Mouse (Mus musculus) cerebellum, adult 11-12 months (tissue): ENCODE measurements at regions not wholly inside any gene's neighbourhood (a gene's known extent, or its start where the extent isn't known, plus 50 kb on each side); places are given as distances from the start of the nearest gene placed in this dataset.

Source experiments
- DNase-seq: peaks from one replicate; pipeline ENCODE4 v3.0.0; 2022

DNA sequence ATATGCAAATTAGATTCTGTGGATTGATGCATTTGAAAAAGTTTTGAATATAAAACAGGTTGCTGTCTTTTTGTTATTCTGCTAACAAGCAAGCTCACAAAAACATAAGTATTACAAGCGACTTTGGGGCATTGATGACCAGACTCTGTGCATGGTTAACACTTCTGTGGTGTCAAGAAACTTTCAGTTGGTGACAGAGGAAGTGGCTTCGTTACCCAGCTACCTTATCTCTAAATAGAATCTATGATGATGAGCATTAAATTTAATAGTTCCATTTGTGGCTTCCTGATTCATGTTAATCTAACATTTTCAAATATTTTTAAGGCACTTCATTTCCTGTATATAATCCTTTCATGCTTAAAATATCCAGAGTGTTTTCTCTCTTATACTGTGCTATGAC is 100.8 kb downstream of the Tm2d1 start:
- DNase-seq, result no peak

DNA sequence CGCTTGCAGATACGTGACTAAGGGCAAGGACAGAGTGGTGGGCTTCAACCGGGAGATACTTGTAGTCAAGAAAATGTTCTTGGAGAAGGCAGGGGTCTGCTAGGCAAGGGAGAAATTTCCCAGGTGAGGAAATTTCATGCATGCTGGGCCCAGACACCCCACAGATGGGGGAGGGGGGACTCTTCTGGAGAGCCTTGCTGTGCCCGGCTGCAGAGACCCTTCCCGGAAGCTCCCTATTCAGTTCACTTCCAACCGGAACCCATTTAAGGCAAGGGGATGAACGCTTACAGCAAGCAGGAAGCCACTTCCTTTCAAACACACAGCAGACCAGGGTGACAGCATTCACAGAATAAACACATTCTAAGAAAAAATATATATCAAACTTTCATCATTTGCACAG is 124.8 kb downstream of the Tm2d1 start:
- no peak for DNase-seq

- DNase-seq, result no peak
Measured at GRCm38 (mm10) chr4:98257711-98258110, 125.4 kb downstream of the Tm2d1 start.

- no peak for DNase-seq
Measured at GRCm38 (mm10) chr4:98254856-98255853, 128.0 kb downstream of the Tm2d1 start.

DNA sequence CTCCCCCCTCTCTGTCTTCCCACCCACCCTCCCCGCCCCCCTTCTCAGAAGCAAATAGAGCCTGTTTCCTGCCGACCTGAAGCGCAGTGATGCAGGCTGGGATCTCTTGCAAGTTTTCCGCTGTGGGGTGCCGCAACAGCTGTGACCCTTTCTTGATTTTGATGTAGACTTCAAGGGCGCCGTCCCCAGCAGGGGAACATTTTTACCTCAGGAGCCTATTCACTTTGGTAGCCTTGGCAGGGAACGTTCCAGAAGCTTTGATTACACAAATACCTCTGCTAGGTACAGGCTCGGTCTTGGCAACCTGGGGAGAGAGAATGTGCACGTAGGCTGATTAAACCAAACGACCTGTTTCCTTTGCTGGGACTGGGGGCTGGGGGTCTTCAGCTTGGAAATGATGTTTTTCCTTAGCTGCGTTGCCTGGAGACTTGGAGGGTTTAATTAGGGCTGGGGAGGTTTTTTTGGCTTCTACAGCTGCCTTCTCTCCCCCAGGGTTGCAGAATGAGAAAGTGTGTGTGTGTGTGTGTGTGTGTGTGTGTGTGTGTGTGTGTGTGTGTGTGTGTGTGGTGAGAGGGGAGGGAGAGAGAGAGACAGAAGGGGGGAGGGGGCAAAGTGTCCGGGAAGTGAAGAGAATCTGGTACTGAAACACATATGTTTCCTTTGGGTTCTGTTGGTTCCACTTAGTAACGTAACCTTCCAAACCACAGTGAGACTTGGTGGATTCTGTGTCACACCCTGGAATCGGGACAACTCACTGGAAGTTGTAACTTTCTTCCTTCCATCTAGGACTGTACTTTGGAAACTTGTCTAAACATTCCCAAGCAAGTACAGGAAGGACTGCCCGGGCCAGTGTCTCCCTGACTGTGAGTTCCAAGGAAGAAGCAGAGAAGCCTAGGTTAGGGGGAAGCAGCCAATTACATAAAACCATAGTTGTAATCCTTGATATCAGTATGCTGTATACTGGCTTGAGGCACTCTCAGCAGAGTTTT is 138.9 kb downstream of the Tm2d1 start:
- DNase-seq, result no peak

GRCm38 (mm10) chr4:98243502-98243901 is 139.6 kb downstream of the Tm2d1 start:
- DNase-seq, result peak; percentile 16

DNA sequence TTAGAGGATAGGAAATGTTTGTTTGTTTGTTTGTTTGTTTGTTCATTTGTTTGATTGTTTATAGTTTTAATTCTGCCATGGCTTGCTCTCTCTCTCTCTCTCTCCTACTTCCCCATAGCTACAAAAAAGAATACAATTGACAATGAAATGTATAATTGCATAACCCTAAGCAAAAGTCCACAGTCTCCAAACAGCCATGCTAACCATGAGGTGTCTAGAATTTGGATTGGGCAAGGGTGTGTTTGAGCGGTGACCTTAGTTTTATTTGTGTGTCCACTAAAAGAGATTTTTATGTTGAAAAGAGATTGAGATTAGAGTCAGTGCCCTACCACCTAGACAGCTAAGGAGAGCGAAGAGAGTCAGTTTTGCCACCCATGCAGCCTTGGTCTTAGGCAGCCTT is 141.2 kb downstream of the Tm2d1 start:
- DNase-seq, result no peak

GRCm38 (mm10) chr4:98240289-98240688 is 142.8 kb downstream of the Tm2d1 start:
- DNase-seq, result no peak

DNA sequence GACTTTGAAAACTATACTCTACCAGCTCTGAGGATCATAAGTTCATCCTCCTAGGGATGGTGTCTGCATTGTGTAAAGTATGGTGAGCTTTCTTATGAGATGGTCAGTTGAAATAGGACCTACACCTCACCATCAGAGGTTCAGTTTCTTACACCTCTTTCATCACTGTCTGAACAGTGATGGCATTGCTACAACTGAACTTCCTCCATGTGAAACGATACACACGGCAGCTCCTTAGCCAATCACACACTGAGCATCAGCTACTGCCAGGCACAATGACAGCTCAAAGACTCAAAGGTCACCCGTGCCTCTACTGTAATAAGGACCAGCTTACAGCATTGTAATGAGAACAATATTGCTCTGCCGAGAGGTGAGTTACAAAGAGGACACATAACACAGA is 145.0 kb downstream of the Tm2d1 start:
- DNase-seq, result no peak

GRCm38 (mm10) chr4:98237475-98237874 is 145.6 kb downstream of the Tm2d1 start:
- no peak for DNase-seq

GRCm38 (mm10) chr4:98236006-98236783 is 146.9 kb downstream of the Tm2d1 start:
- no peak for DNase-seq

- DNase-seq, result no peak
Measured at GRCm38 (mm10) chr4:98228193-98228592, 154.9 kb downstream of the Tm2d1 start.

DNA sequence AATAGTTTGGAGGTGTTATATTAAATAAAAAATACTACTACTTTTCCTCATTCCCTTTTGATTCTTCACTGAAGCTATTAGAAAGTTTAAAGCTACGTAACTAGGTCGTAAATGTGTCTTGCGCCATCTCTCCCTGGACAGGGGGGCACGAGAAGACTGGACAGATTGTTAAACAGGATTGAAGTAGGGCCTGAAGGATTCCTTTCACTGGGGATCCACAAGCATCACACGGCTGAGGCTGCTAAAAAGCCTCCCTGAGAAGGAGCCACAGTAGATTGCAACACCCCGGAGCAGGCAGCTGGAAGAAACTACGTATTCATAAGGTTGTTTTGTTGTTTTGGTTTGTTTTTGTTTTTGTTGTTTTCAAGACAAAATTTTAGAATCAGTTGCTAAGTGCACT is 158.7 kb downstream of the Tm2d1 start:
- no peak for DNase-seq

- no peak for DNase-seq
Measured at GRCm38 (mm10) chr4:98223429-98223828, 159.7 kb downstream of the Tm2d1 start.

DNA sequence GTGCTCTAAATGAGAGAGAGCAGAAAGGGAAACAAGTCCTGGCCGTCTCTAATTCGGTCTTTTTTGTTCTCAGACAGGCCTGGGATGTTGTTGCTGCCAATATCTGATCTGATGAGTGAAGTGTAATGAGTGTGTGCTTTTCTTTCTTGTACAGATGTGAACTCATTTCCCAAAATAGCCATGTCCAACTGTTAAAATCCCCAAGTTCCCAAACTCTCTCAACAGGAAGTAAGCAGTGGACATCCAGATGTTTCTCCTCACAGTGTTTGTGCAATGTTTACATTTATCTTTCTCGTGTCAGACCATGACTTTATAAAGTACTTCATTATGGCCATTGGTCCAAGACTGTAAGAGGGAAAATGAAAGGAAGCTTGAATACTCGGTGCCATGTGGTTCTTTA is 161.5 kb downstream of the Tm2d1 start:
- DNase-seq, result no peak

DNA sequence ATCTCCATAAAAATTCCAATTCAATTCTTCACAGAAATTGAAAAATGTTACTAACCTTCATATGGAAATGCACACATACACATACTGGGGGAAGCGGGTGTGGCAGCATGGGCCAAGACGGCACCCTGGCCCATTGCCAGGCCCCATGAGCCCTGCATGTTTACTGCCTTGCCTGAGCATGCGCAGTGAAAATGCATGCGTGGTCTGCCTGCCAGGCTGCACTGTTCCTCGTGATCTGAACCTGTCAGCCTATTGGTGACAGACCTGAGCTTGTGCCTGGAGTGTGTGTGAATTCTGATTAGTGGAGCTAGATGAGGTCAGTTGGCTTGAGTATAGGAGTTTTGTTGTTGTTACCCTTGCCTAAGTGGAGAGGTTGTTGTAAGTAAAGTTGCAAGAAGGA is 167.9 kb downstream of the Tm2d1 start:
- no peak for DNase-seq

GRCm38 (mm10) chr4:98207446-98207845 is 175.7 kb downstream of the Tm2d1 start:
- no peak for DNase-seq

DNA sequence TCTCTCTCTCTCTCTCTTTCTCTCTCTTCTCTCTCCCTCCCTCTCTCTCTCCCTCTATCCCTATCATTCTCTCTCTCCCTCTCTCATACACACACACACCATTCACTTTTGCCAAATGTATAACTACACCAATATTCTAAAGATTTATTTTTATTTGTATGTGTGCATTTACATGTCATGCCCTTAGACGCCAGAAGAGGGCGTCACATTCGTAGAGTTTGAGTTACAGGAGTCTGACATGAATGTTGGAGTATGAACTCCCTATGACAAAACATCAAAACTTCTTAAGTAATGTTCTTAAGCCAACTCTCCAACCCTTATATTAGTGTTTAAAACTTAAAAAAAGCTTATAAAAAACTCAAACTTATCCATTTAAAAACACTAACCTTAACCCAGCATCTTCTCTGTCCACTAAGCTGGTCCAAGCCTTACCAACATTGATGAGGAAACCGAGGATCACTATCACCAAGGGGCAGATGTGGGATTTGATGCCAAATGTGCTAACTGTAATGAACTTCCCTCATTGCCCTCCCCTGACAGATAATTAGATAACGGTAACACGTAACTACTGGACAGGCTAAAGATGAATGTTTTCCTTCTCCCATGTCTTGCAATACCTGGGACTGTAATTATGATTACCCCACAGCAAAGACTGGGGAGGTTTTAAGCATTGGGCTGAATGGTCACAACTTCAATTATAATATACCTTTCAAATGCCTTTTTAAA is 176.7 kb downstream of the Tm2d1 start:
- no peak for DNase-seq

GRCm38 (mm10) chr4:98203129-98203528 is 180.0 kb downstream of the Tm2d1 start:
- no peak for DNase-seq

DNA sequence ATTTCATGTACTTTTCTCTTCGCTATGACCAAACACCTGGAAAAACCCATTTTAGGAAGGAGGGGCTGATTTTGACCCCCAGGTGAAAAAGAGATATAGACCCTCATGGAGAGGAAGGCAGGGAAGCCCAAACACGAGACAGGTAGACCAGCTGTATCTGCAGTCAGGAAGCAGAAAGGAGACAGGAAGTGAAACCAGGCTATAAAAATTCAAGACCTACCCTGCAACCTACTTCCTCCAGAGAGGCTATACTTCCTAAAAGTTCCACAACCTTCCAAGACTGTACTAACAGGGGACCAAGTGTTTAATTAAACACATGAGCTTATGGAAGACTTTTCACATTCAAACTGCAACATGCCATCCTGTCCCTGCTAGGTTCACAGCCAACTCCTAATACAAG is 180.9 kb downstream of the Tm2d1 start:
- DNase-seq, result no peak

DNA sequence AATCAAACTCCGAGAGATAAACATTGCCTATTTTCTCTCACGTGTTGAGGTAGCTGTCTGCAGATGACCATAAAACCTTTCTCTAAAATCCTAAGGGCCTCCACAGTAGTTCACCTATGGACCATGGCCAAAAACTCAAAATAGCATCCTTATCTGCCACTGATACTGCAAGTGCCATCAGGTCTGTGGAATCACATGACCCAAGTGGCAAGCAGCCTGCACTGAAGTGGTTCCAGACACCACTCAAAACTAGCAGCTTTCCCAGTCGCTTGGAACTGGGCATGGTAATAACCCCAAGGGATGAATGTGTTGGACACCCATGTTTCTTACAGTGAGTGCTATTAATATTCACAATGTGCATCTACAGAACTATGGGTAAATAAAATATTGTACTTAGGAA is 182.0 kb downstream of the Tm2d1 start:
- peak; percentile 8 for DNase-seq

DNA sequence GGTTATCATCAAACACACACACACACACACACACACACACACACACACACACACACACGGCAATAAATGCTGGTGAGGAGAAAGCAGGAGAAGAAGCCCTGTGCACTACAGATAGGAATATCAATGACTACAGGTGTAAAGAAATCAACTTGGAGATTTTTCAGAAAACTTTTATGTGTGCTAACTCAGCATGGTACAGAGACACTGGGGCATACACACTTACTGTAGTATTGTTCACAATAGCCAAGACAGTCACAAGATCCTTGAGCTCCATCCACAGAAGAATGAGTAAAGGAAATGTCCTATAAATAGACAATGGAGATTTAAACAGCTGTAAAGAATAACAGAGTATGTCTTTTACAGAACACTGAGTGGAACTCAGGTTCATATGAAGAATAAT is 182.4 kb downstream of the Tm2d1 start:
- DNase-seq, result no peak
